Mouse (Mus musculus): ENCODE results near the gene Ank.

- TF ChIP-seq CTCF (IDR thresholded peaks at IDR 0.05), result no peak
- no peak for TF ChIP-seq POLR2A (IDR thresholded peaks at IDR 0.05; ENCODE audit: insufficient read depth, low read depth, low read length)
These were observed 9.5 kb downstream of the Ank start for GRCm38 (mm10) chr15:27475988-27476387.
